Mouse (Mus musculus) liver, postnatal 0 days (tissue): Measurements from ENCODE around the gene Ikzf3.
A peak's percentile ranks its signal among the peaks of the same experiment; 100 is the strongest.

Experiments used
- CTCF ChIP-seq: sonication (generic); IDR thresholded peaks from 2 replicates; pipeline ENCODE4 v1.5.1; 2016; ENCODE audit warnings: antibody characterized with exemption, low read depth
- EP300 ChIP-seq: IDR thresholded peaks from 2 replicates; pipeline ENCODE4 v1.6.1; 2016; ENCODE audit warnings: antibody characterized with exemption, low read depth, mild to moderate bottlenecking

GRCm38 (mm10) chr11:98582551-98583264 lies 36.9 kb upstream of the Ikzf3 start:
- no peak for TF ChIP-seq CTCF
- peak; percentile 72 for TF ChIP-seq EP300
